Mouse (Mus musculus): ENCODE data around the gene Trmt2a.

GRCm38 (mm10) chr16:18249364-18249967 lies 987 bp downstream of the Trmt2a start:
- TF ChIP-seq EP300 (optimal IDR thresholded peaks at IDR 0.05), result no peak
- TF ChIP-seq CTCF (IDR thresholded peaks at IDR 0.05; ENCODE audit: low read depth), result no peak

Data from stomach, postnatal 0 days (tissue).